Mouse (Mus musculus) cerebellum, postnatal 36 days (tissue): ENCODE measurements around the gene Syde2.

ENCODE experiments used
- DNase-seq, 2 experiments: peaks; one replicate each; pipeline ENCODE4 v3.0.0; 2021 to 2022; ENCODE audit warnings: mixed read lengths in 2 of 2

Gene Syde2

DNA sequence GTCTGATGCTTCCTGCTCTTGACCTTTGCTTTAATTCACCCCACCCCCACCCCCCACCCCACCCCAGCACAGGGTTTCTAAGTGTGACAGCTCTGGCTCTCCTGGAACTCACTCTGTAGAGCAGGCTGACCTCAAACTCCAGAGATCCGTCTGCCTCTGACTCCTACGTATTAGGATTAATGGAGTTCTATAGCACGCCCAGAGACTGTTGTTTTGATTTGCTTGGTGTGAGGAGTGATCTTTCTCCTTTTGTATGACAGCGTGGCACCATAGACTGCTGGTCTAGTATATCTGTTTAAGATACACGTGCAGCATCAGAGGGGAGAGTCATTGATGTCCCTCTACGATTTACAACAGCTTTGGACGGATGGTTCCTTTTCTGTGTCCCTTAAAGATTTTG, 25.8 kb downstream of the Syde2 start:
- no peak for DNase-seq

DNA sequence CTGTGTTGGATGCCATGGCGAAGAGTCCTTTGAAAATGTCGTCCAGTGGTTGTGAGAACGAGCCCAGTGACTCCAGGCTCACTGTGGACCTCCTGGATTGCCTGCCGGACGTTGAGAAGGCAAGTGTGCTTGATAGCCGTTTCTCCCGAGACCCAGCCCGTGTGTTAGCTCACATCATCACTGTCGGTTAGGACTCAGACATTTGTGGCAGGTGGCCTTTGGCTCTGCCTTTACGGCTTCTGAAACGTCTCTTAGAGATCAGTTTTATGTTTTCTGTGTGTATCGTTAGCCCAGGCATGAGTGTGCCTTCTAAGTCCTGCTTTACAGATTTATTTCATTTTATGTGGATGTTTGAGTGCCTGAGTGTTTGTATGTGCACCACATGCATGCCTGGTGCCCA, 26.7 kb downstream of the Syde2 start:
- no peak for DNase-seq

DNA sequence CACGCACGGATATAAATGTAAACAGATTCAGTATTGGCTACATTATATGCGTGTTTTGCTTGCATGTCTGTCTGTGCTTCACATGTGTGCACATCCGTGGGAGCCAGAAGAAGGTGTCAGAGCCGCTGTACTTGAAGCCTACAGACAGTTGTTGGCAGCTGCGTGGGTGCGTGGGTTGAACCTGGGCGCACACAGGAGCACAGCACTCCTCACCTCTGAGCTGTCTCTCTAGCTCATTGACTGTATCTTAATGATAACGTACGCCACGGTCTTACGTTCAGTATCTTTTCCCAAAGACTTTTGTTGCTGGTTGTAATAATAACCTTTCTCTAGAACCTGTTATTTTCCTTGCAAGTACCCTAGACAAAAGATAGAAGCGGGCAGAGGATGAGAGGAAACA, 29.3 kb downstream of the Syde2 start:
- DNase-seq: no peak

DNA sequence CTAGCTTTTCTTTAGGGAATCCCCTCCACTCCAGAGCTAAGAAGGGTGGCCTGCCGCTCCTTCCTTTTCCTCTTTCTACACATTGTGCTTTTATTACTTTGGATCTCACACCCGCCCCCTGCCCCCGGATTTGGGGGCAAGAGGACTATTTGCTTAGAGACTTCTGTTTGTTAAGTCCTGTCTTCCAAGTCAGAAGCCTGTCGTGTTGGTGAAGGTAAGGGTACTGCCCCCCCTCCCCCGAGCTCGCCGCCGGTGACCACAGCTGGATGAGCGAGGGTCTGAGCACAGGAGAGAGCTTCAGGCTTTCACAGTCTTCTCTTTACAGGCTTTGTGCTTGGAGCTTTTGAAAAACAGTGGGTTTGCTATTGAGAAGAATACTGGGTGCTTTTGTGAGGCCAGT, 29.9 kb downstream of the Syde2 start:
- DNase-seq: no peak

DNA sequence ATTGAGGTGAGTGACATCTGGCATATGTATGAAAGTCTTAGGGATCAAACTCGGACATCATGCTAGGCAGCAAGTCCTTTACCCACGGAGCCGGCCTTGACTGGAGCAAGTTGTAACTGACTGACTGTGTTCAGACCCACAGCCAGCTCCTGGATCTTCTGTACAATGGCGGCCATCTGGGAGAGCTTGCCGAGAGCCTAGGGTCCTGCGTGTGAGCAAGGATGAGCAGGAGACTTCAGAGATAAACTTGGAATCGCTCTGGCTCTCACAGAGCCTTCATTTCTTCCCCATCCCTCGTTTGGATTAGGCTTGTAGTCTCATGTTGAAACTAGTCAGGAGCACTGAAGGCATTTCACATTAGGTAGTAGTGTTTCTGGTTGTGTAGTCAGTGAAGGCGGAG, 34.6 kb downstream of the Syde2 start:
- no peak for DNase-seq

DNA sequence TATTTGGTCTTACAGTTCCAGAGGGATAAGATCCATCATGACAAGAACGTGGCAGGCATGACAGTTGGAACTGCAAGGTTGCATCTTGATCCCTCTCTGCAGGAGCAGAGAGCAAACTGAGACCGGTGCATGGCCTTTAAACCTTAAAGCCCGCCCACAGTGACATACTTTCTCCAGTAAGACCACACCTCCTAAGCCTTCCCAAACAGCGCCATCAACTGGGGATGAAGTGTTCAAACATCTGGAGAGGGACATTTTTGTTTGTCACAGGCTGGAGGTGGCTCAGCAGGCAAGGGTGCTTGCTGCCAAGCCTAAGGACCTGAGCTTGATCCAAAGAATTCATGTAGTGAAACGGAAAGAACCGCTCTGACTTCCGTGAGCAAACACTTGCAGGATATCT, 37.1 kb downstream of the Syde2 start:
- no peak for DNase-seq

DNA sequence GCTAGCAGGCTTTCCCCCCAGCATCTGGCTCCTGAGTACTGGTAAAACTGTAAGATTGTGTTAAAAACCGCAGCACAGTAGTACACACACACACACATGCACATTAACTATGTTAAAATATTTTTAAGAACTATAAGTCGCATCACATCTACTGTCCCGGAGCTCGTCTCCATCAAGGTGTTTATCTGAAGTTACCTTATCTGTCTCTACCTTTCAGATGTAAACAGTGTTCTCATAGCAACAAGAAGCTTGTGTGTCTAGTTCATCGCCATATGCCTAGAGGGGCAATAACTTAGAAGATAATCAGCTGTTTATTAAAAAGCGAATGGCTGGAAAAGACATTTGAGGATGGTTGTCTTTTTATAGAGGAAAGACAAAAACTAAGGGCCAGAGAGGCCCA, 37.8 kb downstream of the Syde2 start:
- no peak for DNase-seq

DNA sequence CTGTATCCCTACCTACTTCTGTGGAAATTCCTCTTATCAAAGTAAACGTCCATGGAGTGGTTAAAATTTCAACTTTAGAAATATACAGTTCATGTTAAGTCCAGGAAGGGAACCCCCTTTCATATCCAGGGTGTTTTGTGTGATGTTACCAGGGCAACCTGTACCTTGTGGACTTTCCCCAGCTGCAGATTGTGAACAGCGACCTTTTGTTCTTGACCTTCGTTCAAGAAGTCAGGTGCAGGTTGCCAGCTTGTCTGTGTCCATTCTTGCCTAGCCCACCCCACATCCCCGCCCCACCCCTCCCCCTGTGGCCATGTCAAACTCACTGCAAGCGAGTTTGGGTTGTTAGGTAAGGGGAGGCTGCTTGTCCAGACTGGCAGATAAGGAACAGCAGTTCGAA, 39.4 kb downstream of the Syde2 start:
- DNase-seq: no peak

DNA sequence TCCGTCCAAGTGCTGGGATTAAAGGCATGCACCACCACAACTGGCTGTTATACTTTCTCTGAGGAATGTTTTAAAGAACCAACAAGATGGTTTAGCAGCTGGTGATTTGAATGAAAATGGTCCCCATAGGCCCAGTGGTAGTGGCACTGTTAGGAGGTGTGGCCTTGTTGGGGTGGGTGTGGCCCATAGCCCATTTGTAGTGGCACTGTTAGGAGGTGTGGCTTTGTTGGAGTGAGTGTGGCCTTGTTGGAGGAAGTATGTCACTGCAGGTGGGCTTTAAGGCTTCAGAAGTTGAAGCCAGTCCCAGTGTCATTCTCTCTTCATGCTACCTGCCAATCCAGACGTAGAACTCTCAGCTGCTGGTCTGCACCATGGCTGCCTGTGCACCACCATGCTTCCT, 40.7 kb downstream of the Syde2 start:
- DNase-seq: no peak

DNA sequence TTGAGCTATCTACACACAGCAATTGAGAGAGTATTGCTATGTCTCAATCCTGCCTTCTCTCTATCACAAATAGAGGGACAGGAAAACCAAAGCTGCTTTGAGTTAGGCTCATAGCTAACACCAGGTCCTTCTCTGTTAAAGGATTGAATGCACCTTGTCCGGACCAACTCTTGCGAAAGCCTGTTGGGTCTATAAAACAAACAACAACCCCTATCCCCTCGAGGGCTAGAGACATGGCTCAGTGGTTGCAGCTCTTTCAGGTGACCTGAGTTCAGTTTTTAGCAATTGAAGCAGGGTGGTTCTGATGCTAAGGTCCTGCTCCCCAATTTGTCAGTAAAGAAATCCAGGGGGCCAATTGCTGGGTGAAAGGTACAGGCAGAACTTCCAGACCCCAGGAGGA, 41.6 kb downstream of the Syde2 start:
- no peak for DNase-seq

DNA sequence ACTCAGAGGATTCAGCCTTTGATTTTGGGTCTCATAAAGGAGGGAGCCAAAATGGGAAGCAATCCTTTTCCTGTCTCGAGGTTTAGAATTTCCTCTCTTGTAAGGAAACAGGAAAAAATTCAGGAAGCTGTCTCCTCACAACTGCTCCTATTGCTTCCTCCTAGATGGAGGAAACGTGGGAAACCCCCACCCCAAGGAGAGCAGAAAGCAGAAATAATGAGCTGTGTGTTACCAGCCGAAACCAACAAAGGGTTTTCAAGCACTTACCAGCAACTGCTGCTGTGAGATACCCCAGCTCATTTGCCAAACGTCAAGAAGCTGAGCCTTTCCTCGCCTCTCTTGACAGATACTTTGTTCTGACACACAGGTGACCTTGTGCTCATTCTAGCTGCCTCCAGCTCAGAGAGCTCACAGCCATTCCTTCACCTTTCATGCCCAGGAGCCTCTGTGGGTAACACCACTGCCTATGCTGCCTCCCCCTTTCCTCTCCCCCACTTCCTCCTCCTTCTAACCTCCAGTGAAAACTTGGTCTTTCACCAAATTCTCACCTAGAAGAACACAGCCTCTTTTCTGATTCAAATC, 42.7 kb downstream of the Syde2 start:
- DNase-seq: no peak

DNA sequence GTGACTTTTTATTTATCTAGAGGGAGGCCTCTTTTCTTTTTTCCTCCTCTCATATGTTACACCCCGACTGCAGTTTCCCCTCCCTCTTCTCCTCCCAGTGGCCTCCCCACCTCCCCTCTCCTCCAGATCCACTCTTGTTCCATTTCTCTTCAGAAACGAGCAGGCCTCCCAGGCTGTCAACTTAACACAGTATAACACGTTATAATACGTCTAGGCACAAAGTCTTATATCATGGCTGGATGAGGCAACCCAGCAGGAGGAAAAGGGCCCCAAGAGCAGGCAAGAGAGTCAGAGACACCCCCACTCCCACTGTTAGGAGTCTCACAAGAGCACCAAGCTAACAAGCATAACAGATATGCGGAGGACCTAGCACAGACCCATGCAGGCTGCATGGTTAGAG, 45.3 kb downstream of the Syde2 start:
- DNase-seq: no peak

DNA sequence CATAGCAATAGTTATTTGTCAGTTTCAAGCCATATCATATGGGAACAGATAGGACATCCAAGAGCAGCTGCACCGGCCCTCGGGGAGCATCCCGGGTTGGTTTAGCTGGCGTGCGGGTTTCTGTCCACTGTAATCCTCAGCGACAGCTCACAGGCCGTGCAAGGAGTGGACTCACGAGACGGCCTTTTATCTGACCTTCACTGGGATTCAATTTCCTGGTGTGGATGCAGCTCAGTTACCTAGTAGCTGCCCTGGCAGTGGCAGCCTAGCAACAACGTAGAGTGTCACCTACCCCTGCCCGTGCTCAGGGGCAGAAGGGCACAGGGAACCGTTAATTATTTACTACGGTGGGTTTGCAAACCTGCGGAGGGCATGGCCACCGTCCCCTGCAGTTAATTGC, 50.2 kb downstream of the Syde2 start:
- DNase-seq: no peak

DNA sequence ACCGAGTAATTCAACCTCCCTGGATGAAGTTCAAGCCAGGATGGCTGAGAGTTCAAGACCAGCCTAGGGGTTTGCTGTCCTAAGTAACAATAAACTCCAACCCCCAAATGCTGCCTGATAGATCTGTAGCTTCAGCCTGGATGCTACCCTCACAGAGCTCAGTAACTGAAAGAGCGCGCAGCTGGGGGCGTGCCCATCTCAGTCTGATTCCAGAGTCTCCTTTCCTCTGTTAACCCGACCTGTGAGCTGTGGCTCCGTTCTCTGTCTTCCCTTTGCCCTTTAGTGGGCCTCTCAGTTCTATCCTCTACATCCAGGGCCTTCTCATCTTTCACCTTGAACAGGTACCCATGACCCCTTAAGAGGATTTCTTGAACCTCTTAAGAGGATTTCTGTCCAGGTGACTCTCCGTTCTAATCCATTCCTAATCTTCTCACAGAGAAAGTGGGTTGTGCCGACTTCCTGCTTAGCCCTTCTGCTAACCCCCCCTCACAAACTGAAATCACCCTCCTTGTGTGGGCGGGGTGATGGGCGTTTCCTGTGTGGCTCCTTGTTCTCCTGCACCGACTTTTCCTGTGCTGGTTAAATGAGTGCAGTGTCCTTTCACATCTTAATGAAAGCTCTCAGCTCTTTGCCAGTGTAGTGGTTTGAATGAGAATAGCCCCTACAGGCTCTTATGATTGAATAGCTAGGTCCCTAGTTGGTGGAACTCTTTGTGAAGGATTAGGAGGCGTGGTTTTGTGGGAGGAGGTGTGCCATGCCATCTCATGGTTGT, 51.6 kb downstream of the Syde2 start:
- no peak for DNase-seq

DNA sequence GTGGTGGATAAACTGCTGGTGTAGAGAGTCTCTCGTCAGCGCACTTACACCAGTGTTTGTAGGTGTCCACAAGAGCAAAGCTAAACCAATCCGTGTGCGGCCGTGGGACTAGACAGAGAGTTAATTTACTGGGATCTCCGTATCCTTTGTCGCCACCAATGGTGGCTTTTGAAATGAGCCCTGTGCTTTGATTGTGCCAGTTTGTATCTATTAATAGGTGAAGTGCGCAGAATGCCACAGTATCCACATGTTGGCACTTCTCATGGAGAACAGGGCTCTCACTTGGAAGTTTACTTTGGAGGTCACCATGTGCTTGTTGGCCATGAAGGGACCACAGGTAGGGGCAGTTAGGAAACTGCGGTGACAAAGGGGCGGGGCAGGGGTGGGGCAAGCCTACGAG, 53.7 kb downstream of the Syde2 start:
- no peak for DNase-seq

DNA sequence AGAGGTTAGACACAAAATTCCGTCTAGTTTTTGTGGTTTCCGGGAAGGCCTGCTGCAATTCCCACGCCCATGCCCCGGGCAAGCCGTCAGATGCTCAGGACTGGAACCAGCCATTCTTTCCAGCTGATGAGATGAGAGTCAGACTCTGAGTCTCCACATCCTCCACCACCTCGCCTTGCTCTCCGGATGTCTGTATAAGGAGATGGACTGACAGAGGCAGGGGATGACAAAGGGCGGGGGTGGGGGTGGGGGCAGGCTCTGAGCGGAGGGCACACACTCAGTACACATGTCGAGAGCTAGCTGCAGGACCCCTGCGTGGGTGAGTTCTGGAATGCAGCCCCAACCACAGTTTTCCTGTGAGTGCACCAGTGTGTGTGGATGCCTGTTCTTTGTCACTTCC, 57.3 kb downstream of the Syde2 start:
- DNase-seq: no peak

DNA sequence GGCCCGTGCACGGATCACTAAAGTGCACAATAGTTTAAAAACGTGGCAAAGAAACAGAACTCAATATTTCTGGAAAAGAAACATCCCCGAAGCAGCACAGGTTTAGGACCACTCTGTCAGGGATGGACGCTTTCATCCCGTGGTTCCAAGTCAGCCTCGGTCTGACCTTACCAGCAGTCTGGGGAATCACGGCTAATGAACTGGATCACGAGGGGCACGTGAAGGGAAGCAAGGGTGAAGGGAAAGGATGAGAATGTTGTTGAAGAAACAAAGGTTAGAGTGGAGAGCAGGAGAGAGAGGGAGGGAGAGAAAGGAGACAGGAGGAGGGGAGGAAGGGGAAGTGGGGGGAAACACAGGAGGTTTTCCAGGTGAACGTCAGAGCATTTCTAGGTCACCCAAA, 58.4 kb downstream of the Syde2 start:
- no peak for DNase-seq

DNA sequence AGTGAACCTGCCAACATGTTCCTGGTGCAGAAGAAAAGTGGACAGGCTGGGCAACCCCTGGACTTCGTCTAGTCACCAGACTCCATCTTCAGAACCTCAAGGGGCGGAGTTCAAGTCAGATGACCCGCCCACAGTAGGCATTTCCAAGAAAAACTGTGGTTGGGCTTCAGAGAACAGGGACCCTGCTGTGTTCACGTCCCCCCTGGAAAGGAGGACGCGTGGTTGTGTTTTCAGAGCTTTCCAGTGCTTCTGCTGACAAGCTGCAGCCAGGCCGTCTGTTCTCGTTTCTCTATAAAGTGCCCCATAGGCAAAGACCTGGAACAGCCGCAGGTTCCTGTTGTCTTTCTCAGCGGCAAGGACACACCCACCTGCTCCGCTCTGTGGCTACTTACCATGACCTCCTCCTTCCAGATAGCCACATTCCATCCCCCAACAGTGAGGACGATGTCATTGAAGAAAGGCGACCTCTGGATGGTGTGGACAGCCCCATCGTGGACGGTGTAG, 60.1 kb downstream of the Syde2 start:
- DNase-seq: no peak

DNA sequence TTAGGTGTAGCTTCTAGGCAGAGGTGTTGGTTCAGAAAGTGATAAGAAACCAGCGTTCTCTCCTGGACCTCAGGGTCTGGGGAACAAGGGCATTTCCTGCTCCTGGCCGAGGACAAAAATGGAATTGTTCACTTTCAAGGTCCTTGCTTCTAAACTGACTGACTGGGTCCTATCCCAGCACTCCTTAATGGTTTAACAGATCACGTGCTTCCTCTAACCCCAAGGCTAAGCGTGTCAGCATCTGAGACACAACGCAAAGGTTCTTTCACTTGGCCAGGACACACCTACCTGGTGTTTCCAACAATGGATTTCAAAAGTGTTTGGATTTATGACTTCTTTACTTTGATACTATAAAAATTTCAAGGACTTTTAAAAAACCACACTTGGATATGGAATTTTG, 62.3 kb downstream of the Syde2 start:
- DNase-seq: no peak

DNA sequence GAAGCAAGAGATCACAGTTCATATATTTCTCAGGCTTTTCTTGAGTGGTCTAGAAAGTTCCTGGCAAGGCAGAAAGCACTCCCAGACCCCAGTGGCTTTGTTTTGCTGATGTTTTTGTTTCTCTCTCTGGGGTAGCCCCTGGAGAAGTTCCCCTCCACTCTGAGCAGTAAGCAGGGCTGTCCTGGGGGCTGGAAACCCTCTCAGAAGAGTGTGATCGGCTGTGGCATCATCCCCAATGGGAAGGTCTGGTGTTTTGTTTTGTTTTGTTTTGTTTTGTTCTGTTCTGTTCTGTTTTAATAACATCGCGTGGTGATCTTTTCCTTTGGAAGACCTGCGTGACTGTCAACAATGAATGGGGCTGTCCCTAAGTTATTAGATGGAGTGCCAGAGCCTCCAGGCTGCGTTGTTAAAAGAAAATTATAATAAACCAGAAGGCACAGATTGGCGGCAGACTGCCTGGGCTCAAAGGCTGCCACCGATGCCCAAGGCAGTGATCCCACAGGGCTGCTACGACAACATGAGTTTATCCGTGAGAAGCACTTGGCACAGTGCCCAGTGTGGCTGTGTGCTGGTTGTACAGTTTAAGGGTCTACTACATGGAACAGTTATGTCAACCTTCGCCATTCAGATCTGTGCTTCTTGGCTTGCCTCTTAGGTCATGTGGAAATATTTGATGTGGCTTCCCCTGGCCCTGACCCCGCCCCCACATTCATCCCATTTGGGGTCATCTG, 63.8 kb downstream of the Syde2 start:
- DNase-seq: peak; percentile 9 to 17

DNA sequence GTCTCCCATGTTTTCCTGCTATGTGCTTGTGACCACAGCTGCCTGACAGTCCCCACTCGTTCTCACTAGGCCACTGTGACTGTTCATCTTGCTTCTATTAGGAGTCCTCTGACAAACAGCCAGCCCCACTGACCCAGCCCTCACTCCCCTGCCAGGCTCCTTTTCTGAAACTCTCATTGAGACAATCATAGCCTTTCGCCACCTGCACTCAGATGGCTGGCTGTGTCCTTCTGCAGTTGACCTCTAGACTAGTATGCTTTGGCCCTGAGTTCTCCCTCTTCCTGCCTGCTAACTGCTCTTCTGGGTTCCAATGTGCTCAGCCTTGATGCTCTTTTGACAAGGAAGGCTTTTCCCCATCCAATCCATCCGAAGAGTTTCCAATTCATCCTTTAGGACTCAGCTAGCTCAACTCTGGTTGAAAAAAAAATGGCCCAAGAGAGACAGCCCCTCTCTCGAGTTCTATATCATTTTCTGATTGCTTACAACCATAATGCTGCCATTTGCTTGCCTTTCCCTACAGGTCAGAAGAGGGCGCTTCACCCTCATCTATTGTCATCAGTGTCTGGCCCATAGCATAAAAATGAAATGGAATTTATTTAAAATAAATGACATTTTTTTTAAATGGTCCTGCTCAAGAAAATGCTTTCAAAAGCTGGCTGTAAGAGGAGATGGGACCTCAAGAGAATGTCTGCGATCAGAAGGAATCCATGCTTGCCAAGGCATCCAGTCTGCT, 65.6 kb downstream of the Syde2 start:
- DNase-seq: no peak

DNA sequence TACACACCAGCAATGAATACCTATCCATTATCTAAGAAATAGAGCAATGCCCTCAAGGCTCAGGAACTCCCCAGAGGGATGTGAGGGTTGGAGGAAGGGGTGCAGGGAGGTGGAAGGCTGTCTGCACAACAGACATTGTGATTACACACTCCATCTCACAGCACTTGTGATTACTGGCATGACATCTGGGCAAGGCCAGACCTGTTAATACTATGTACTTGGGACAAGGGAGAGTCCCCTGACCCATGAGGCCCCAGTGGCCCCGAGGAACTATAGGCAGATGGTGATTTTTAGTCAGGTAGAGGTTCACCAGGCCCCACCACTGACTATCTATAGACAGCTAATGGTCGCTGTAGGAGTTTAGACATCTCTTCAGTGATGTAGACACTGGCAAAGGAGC, 66.2 kb downstream of the Syde2 start:
- DNase-seq: no peak

DNA sequence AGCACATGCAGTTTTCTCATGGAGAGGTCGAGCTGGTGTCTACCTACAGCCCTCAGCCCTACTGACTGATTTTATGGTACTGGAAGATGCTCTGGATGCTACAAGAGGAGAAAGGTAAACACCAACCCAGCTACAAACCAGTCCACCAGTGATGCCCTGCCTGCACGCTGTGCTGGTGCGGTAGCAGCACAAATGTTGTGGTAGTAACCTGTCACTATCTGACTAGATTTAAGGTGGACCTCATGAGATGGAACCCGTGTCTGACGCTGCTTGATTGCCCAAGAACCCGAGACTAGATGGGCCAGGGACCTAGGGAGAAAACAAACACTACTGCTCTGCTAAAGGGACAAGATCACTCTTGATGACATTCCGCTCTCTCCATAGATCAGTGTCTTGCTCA, 69.5 kb downstream of the Syde2 start:
- DNase-seq: no peak
